Mouse (Mus musculus): ENCODE measurements around the gene Bcap29. TPM values are rescaled to one million over a fixed set of nuclear protein-coding genes. Genes with fewer than 3 reads are reported as not detected.
A peak's percentile ranks its signal among the peaks of the same experiment; 100 is the strongest.

The Bcap29 gene
- polyA plus RNA-seq, 1 experiment from 2014 or later = 40.7 TPM

DNA sequence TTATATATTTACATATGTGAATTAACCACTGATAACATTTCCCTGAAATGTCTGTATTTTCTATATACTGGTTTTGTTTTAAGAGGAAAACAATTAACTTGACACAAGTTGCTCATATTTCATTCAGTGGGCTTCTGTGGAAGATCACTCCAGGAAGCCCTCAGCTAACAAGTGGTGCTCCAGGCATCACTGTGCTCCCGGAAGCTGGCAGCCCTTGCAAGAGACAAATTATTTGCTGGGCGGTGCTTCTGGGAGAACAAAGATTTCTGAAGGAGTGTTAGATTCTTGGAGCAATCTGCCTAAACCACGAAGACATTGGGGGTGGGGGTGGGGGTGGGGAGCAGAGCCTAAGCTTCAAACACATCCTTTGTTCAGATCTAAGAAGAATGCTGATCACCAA lies 42.4 kb downstream of the Bcap29 start:
- Histone ChIP-seq H3K4me3 (ENCODE audit: low read depth, low read length) (no peak overlapping the region), H3K27me3 (replicated peaks; ENCODE audit: control insufficient read depth, insufficient read depth, low read length) (no peaks in the 10 kb centered on the region), H3K9me3 (ENCODE audit: control insufficient read depth, low read length) (0 out of 2 replicates have a peak, but pooled peaks cover 3% of the 10 kb centered on the region), H3K36me3 (ENCODE audit: control insufficient read depth, insufficient read depth, low read length) (peaks cover 6% of the 10 kb centered on the region; the same call in 1 of the 2 replicates), H3K27ac (ENCODE audit: low read depth) (no peak overlapping the region), H3K4me2 (ENCODE audit: low read length) (no peak overlapping the region), H3K4me1 (replicated peaks; ENCODE audit: control insufficient read depth, insufficient read depth, low read length) (no peaks in the 10 kb centered on the region), H3K9ac (ENCODE audit: low read length) (no peak overlapping the region)
- no peak for ATAC-seq (replicated peaks; ENCODE audit: low FRiP score, low TSS enrichment, low read depth)
- DNase-seq (ENCODE audit: low spot score) = no peak
- 19% methylated on average over 3 of the region's 3 CpGs for WGBS

DNA sequence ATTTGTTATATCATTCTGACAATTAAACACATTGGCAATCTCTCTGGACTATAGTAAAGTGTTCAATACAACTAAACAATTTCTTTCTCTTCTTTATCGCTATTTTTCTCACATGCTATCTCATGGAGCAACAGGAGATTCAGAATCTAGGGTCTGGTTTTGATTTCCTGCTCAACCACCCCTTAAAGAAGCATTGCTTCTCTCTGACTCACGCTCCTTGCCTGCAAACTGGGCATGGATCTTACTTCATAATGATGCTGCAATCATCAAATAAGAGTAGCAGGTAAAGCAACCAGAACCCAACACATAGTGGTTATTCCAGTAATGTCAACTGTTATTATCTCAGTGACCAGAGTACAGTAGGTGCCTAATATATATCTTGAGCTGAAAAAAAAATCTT lies 50.7 kb downstream of the Bcap29 start:
- H3K9ac ChIP-seq (ENCODE audit: low read length) = no peak overlapping the region
- H3K27ac ChIP-seq (ENCODE audit: low read depth) = no peak overlapping the region
- 0 out of 2 replicates have a peak, but pooled peaks cover 1% of the 10 kb centered on the region for H3K9me3 ChIP-seq (ENCODE audit: control insufficient read depth, low read length)
- DNase-seq (ENCODE audit: low spot score) = no peak
- WGBS = 86% methylated on average over 2 of the region's 2 CpGs
- no peak for ATAC-seq (replicated peaks; ENCODE audit: low FRiP score, low TSS enrichment, low read depth)
- H3K4me2 ChIP-seq (ENCODE audit: low read length) = no peak overlapping the region
- H3K4me1 ChIP-seq (replicated peaks; ENCODE audit: control insufficient read depth, insufficient read depth, low read length) = no peaks in the 10 kb centered on the region
- no peak overlapping the region for H3K4me3 ChIP-seq (ENCODE audit: low read depth, low read length)
- no peaks in the 10 kb centered on the region for H3K36me3 ChIP-seq (ENCODE audit: control insufficient read depth, insufficient read depth, low read length)
- no peaks in the 10 kb centered on the region for H3K27me3 ChIP-seq (replicated peaks; ENCODE audit: control insufficient read depth, insufficient read depth, low read length)

DNA sequence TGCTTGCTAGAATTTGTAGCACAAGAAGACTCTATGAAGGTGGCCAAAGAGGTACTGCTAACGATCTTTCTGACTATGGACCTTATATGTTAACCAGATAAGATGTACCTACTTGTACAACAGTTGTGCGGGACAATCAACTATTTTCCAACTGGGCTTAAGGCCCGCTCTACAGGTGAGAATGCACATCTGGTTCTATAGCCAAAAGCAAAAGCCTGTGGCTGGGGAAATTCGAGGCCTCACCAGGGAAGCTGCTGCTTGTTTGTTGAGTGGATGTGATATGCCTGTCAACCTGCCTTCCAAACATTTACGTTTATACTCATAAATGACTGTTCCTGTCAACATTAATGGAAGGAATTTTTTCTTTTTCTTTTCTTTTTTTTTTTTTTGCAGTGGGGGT lies 52.4 kb downstream of the Bcap29 start:
- no peaks in the 10 kb centered on the region for H3K4me1 ChIP-seq (replicated peaks; ENCODE audit: control insufficient read depth, insufficient read depth, low read length)
- H3K4me2 ChIP-seq (ENCODE audit: low read length) = no peak overlapping the region
- no peaks in the 10 kb centered on the region for H3K36me3 ChIP-seq (ENCODE audit: control insufficient read depth, insufficient read depth, low read length)
- H3K9me3 ChIP-seq (ENCODE audit: control insufficient read depth, low read length) = no peaks in the 10 kb centered on the region
- H3K27ac ChIP-seq (ENCODE audit: low read depth) = no peak overlapping the region
- 81% methylated on average over 5 of the region's 5 CpGs for WGBS
- DNase-seq (ENCODE audit: low spot score) = no peak
- no peak overlapping the region for H3K4me3 ChIP-seq (ENCODE audit: low read depth, low read length)
- no peaks in the 10 kb centered on the region for H3K27me3 ChIP-seq (replicated peaks; ENCODE audit: control insufficient read depth, insufficient read depth, low read length)
- no peak overlapping the region for H3K9ac ChIP-seq (ENCODE audit: low read length)
- no peak for ATAC-seq (replicated peaks; ENCODE audit: low FRiP score, low TSS enrichment, low read depth)

DNA sequence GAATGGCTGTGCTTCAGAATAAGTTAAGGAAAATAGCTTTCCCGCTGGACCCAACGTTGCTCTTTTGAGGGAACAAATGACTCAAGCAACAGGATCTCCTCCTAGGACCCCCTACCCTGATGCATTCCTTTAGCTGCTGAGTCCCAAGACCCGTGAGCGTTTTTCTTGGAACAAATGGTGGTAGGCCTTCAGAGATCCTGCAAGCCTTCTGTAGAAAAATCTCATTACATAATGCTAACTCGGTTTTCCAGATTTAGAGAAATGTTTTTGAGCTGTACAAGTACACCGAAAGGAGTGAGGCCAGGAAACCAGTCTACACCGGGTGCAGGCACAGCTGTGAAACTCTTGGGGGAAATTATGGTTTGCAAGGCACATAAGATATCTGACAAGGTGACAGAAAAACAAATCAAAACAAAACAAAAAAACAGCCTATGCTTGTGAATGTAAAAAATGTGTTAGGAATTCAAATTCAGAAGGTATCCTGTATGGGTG lies 53.1 kb downstream of the Bcap29 start:
- no peak for DNase-seq (ENCODE audit: low spot score)
- Histone ChIP-seq H3K4me3 (ENCODE audit: low read depth, low read length) (no peak overlapping the region), H3K4me1 (replicated peaks; ENCODE audit: control insufficient read depth, insufficient read depth, low read length) (no peaks in the 10 kb centered on the region), H3K27ac (ENCODE audit: low read depth) (peak overlapping the region; percentile 38; the same call in 1 of the 2 replicates), H3K4me2 (ENCODE audit: low read length) (no peak overlapping the region), H3K27me3 (replicated peaks; ENCODE audit: control insufficient read depth, insufficient read depth, low read length) (no peaks in the 10 kb centered on the region), H3K9me3 (ENCODE audit: control insufficient read depth, low read length) (no peaks in the 10 kb centered on the region), H3K36me3 (ENCODE audit: control insufficient read depth, insufficient read depth, low read length) (no peaks in the 10 kb centered on the region), H3K9ac (ENCODE audit: low read length) (no peak overlapping the region)
- WGBS = 67% methylated on average over 7 of the region's 7 CpGs
- ATAC-seq (replicated peaks; ENCODE audit: low FRiP score, low TSS enrichment, low read depth) = no peak

DNA sequence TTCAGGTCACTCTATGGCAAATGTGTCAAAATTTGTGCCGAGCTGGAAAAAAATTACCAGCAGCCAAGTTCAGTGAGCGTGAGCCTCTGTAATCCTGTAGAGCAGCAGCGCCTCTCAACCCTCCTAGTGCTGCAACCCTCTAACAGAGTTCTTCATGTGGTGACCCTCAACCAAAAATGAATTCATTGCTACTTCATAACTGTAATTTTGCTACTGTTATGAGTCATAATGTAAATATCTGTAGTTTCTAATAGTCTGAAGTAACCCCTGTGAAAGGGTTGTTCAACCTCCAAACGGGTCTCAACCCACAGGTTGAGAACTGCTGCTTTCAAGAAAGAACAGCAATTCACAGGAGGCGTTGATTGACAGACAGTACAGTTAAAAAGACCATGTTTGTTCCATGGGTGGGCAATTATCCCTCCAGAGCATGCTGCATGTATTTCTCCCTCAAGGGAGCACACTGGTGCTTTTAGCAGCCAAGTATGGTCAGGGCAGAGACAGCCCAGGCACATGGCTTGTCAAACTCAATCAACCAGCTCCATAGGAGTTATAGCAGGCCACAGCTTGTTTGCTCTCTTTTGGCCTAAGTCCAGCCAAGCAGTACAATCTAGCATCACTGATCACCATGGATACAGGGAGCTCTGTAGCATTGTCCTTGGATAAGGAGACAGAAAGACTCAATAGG lies 53.7 kb downstream of the Bcap29 start:
- WGBS = 72% methylated on average over 5 of the region's 5 CpGs
- Histone ChIP-seq H3K4me2 (ENCODE audit: low read length) (no peak overlapping the region), H3K9me3 (ENCODE audit: control insufficient read depth, low read length) (no peaks in the 10 kb centered on the region), H3K4me1 (replicated peaks; ENCODE audit: control insufficient read depth, insufficient read depth, low read length) (no peaks in the 10 kb centered on the region), H3K9ac (ENCODE audit: low read length) (no peak overlapping the region), H3K36me3 (ENCODE audit: control insufficient read depth, insufficient read depth, low read length) (no peaks in the 10 kb centered on the region), H3K27ac (ENCODE audit: low read depth) (peak overlapping the region; percentile 38; the same call in 1 of the 2 replicates), H3K4me3 (ENCODE audit: low read depth, low read length) (no peak overlapping the region), H3K27me3 (replicated peaks; ENCODE audit: control insufficient read depth, insufficient read depth, low read length) (no peaks in the 10 kb centered on the region)
- DNase-seq (ENCODE audit: low spot score) (peak; percentile 69), ATAC-seq (replicated peaks; ENCODE audit: low FRiP score, low TSS enrichment, low read depth) (peak; percentile 78)

DNA sequence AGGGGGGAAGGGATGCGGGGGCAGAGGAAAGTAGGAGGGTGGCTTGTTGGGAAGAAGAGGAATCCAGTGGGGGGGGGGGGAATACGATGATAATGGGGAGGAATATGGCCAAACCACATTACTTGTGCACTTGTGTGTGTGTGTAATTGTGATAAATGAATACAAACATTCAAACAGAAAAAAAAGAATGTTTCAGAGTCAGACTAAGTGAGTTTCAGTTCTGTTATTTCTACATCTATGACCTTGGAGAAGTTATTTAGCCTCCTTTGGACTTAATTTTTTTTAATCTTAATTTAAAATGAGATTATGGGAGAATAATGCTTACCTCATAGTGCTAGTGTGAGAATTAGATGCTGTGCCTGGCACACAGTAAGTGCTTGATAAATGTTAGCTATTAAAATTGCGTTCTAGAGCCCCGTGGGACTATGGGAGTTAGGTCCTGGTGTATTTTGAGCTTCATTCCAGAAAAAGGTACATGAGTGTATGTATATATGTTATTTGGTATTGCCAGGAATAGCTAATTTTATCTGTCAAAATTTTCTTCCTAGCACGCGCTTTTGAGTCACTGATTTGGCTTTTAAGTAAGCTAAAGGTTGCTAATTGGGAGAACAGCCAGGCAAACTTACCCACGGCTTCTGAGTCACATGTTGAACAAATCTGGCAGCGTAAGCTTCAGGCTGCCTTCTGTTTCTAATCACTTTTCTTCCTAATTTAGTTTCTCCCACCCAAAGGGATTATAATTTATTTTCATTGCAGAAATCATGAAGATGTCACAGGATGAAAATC lies 55.6 kb downstream of the Bcap29 start:
- no peaks in the 10 kb centered on the region for H3K9me3 ChIP-seq (ENCODE audit: control insufficient read depth, low read length)

DNA sequence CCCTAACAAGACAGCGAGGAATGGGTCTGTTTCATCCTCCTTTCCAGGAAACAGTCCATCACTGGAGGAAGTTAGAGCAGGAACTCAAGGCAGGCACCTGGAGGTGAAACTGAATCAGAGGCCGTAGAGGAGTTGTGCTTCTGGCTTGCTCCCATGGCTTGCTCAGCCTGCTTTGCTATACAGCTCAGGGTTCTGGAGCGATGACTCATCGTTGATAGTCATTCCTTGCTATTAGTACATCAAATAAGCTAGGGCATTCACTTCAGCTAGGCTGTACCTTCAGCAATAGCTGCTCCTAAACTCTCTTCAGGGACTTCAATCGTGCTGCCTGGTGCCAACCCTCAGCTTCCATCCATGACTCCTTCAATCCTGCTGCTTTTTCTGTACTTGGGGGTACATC lies 60.0 kb downstream of the Bcap29 start:
- Histone ChIP-seq H3K4me2 (ENCODE audit: low read length) (no peak overlapping the region), H3K27me3 (replicated peaks; ENCODE audit: control insufficient read depth, insufficient read depth, low read length) (no peaks in the 10 kb centered on the region), H3K4me1 (replicated peaks; ENCODE audit: control insufficient read depth, insufficient read depth, low read length) (no peaks in the 10 kb centered on the region), H3K9ac (ENCODE audit: low read length) (no peak overlapping the region), H3K9me3 (ENCODE audit: control insufficient read depth, low read length) (no peaks in the 10 kb centered on the region), H3K27ac (ENCODE audit: low read depth) (no peak overlapping the region), H3K36me3 (ENCODE audit: control insufficient read depth, insufficient read depth, low read length) (no peaks in the 10 kb centered on the region), H3K4me3 (ENCODE audit: low read depth, low read length) (no peak overlapping the region)
- 89% methylated on average over 5 of the region's 5 CpGs for WGBS
- DNase-seq (ENCODE audit: low spot score) = no peak
- no peak for ATAC-seq (replicated peaks; ENCODE audit: low FRiP score, low TSS enrichment, low read depth)

More for the DNA sequence above, 55.6 kb downstream of the Bcap29 start:
- Histone ChIP-seq H3K27ac (ENCODE audit: low read depth) (no peak overlapping the region), H3K4me2 (ENCODE audit: low read length) (no peak overlapping the region), H3K9ac (ENCODE audit: low read length) (no peak overlapping the region), H3K36me3 (ENCODE audit: control insufficient read depth, insufficient read depth, low read length) (no peaks in the 10 kb centered on the region), H3K4me3 (ENCODE audit: low read depth, low read length) (no peak overlapping the region), H3K4me1 (replicated peaks; ENCODE audit: control insufficient read depth, insufficient read depth, low read length) (no peaks in the 10 kb centered on the region), H3K27me3 (replicated peaks; ENCODE audit: control insufficient read depth, insufficient read depth, low read length) (no peaks in the 10 kb centered on the region)
- no peak for ATAC-seq (replicated peaks; ENCODE audit: low FRiP score, low TSS enrichment, low read depth)
- no peak for DNase-seq (ENCODE audit: low spot score)
- WGBS = 79% methylated on average over 8 of the region's 8 CpGs

DNA sequence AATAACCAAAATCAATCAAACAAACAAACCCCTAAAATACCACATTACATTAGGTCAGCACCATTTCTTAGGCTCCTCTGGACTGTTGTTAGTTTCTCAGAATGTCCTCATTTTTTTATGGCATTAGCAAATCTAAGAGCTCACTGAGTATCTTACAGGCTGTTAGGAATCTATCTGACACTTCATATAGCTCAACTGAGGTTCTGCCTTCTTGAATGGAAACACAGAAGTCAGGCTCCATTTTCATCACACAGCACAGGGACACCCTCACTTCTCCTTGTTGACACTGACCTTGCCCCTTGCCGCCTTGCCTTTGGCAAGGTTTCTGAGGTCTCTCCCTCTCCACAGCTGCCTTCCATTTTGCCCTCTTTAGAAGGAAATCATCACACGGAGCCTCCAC lies 64.7 kb downstream of the Bcap29 start:
- H3K27me3 ChIP-seq (replicated peaks; ENCODE audit: control insufficient read depth, insufficient read depth, low read length) = no peaks in the 10 kb centered on the region
- DNase-seq (ENCODE audit: low spot score) (no peak), ATAC-seq (replicated peaks; ENCODE audit: low FRiP score, low TSS enrichment, low read depth) (no peak)
- no peaks in the 10 kb centered on the region for H3K9me3 ChIP-seq (ENCODE audit: control insufficient read depth, low read length)
- no peak overlapping the region for H3K4me2 ChIP-seq (ENCODE audit: low read length)
- no peaks in the 10 kb centered on the region for H3K4me1 ChIP-seq (replicated peaks; ENCODE audit: control insufficient read depth, insufficient read depth, low read length)
- H3K9ac ChIP-seq (ENCODE audit: low read length) = no peak overlapping the region
- no peak overlapping the region for H3K27ac ChIP-seq (ENCODE audit: low read depth)
- WGBS = 44% methylated on average over 2 of the region's 2 CpGs
- H3K36me3 ChIP-seq (ENCODE audit: control insufficient read depth, insufficient read depth, low read length) = no peaks in the 10 kb centered on the region
- no peak overlapping the region for H3K4me3 ChIP-seq (ENCODE audit: low read depth, low read length)

Measured in intestine, embryonic 14.5 days (tissue).